In the genomic region with DNA sequence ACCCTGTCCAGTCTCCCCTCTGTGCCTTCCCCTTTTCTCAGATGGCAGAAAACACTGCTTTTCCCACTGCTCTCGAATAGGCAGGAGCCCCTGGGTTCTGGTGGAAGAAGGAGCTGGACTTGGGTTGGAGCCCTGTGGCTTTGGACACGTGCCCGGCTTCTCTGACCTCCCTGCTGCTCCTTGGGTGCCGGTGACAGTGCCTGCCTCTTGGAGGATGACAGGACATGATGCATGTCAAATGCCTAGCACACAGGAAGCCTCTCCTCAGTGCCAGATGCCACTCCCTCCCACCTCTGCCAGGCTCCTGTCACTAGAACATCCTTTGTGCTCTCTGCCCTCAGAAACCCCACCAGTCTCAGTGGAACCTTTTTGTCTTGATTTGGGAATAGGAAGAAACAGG, we compare ENCODE assay signal across 10 mouse cellular contexts. TPM values are rescaled to one million over a fixed set of nuclear protein-coding genes. Genes with fewer than 3 reads are reported as not detected.
A peak's percentile ranks its signal among the peaks of the same experiment; 100 is the strongest.
DNase-seq lines count a peak whose midpoint lies in the region; ATAC-seq and TF ChIP-seq lines count a peak whose summit lies in the region.
"Had no signal": no experiment of that assay in that cellular context is flagged by ENCODE, and none has a peak within 500 bp of the region (broad histone marks: within the 10 kb centered on the region; RNA-seq: fewer than 3 reads in every experiment).

No protein-coding gene starts in this region.

- no peak for TF ChIP-seq POLR2A in embryonic fibroblast, embryonic 13.5 days (IDR thresholded peaks at IDR 0.05; ENCODE audit: low read depth, low read length)

- no peaks in the 10 kb centered on the region for H3K9me3 ChIP-seq in forebrain, postnatal 0 days (ENCODE audit: low read length)
- no peaks in the 10 kb centered on the region; the same call in 1 of the 2 replicates for H3K9me3 ChIP-seq in forebrain, embryonic 13.5 days (replicated peaks)
- H3K9me3 ChIP-seq in midbrain, postnatal 0 days (ENCODE audit: low read length): no peaks in the 10 kb centered on the region
- no peaks in the 10 kb centered on the region for H3K9me3 ChIP-seq in midbrain, embryonic 13.5 days
- H3K9me3 ChIP-seq: hindbrain, embryonic 12.5 days had no signal

- TF ChIP-seq CTCF in forebrain, postnatal 0 days (IDR thresholded peaks at IDR 0.05; ENCODE audit: low read depth): no peak
- no peak for TF ChIP-seq CTCF in midbrain, postnatal 0 days (IDR thresholded peaks at IDR 0.05)
- no peak for TF ChIP-seq CTCF in embryonic fibroblast, embryonic 13.5 days (IDR thresholded peaks at IDR 0.05; ENCODE audit: borderline replicate concordance, insufficient read depth, low read length)

- H3K4me1 ChIP-seq in forebrain, postnatal 0 days (ENCODE audit: insufficient read depth): peaks cover 10% of the 10 kb centered on the region; the same call in 1 of the 2 replicates
- peaks cover 30% of the 10 kb centered on the region for H3K4me1 ChIP-seq in forebrain, embryonic 13.5 days
- H3K4me1 ChIP-seq in midbrain, postnatal 0 days (ENCODE audit: insufficient read depth, low read length): peaks cover 7% of the 10 kb centered on the region
- H3K4me1 ChIP-seq in midbrain, embryonic 13.5 days (replicated peaks): peaks cover 28% of the 10 kb centered on the region
- H3K4me1 ChIP-seq in embryonic fibroblast, embryonic 13.5 days (ENCODE audit: control insufficient read depth, insufficient read depth, low read length): peaks cover 20% of the 10 kb centered on the region; the same call in 1 of the 2 replicates

- 43% methylated on average over 4 of the region's 4 CpGs for WGBS in forebrain, postnatal 0 days
- WGBS in forebrain, embryonic 13.5 days: 43% methylated on average over 4 of the region's 4 CpGs
- WGBS in midbrain, postnatal 0 days: 36% methylated on average over 4 of the region's 4 CpGs
- 44% methylated on average over 4 of the region's 4 CpGs for WGBS in midbrain, embryonic 13.5 days

- no peak overlapping the region for H3K27ac ChIP-seq in forebrain, postnatal 0 days (ENCODE audit: low read depth, low read length)
- H3K27ac ChIP-seq in forebrain, embryonic 13.5 days: no peak overlapping the region
- H3K27ac ChIP-seq in midbrain, postnatal 0 days (ENCODE audit: low read depth, low read length): no peak overlapping the region
- no peak overlapping the region for H3K27ac ChIP-seq in midbrain, embryonic 13.5 days
- H3K27ac ChIP-seq in embryonic fibroblast, embryonic 13.5 days (ENCODE audit: insufficient read depth, low read length): no peak overlapping the region
- H3K27ac ChIP-seq: hindbrain, embryonic 12.5 days had no signal

- H3K27me3 ChIP-seq in forebrain, postnatal 0 days (ENCODE audit: insufficient read depth, low read length): no peaks in the 10 kb centered on the region
- H3K27me3 ChIP-seq in forebrain, embryonic 13.5 days: peaks cover 54% of the 10 kb centered on the region
- no peaks in the 10 kb centered on the region for H3K27me3 ChIP-seq in midbrain, postnatal 0 days (ENCODE audit: insufficient read depth, low read length)
- peaks cover 51% of the 10 kb centered on the region for H3K27me3 ChIP-seq in midbrain, embryonic 13.5 days

- ATAC-seq in forebrain, postnatal 0 days: no peak
- ATAC-seq in forebrain, embryonic 13.5 days: no peak
- no peak for ATAC-seq in midbrain, postnatal 0 days (ENCODE audit: low FRiP score)
- no peak for ATAC-seq in midbrain, embryonic 13.5 days
- ATAC-seq in megakaryocyte-erythroid progenitor cell, adult 5-6 weeks (replicated peaks; ENCODE audit: low FRiP score, low TSS enrichment, poor library complexity, severe bottlenecking): no peak
- no peak for ATAC-seq in frontal cortex, adult (ENCODE audit: low TSS enrichment)

- no peak for DNase-seq in forebrain, postnatal 0 days
- DNase-seq in midbrain, postnatal 0 days (ENCODE audit: low spot score): peak; percentile 37
- DNase-seq in thymus, postnatal 10 days (ENCODE audit: low spot score in 2 of 2): peak; percentile 23 to 29

- H3K4me2 ChIP-seq in forebrain, postnatal 0 days (ENCODE audit: low read depth): 0 out of 2 replicates have a peak overlapping the region, but pooled peaks have one; percentile 78
- H3K4me2 ChIP-seq in forebrain, embryonic 13.5 days: no peak overlapping the region
- peak overlapping the region; percentile 73 for H3K4me2 ChIP-seq in midbrain, postnatal 0 days (ENCODE audit: low read depth, low read length, poor library complexity, severe bottlenecking)
- H3K4me2 ChIP-seq in midbrain, embryonic 13.5 days (replicated peaks): no peak overlapping the region
- H3K4me2 ChIP-seq: hindbrain, embryonic 12.5 days had no signal

- no peaks in the 10 kb centered on the region for H3K36me3 ChIP-seq in forebrain, postnatal 0 days (ENCODE audit: insufficient read depth)
- no peaks in the 10 kb centered on the region for H3K36me3 ChIP-seq in forebrain, embryonic 13.5 days (ENCODE audit: poor library complexity, severe bottlenecking)
- H3K36me3 ChIP-seq in midbrain, postnatal 0 days (ENCODE audit: insufficient read depth, low read length): no peaks in the 10 kb centered on the region
- H3K36me3 ChIP-seq in midbrain, embryonic 13.5 days: no peaks in the 10 kb centered on the region
- H3K36me3 ChIP-seq: hindbrain, embryonic 12.5 days had no signal

- H3K4me3 ChIP-seq in forebrain, postnatal 0 days (ENCODE audit: low read depth, low read length): no peak overlapping the region
- H3K4me3 ChIP-seq in forebrain, embryonic 13.5 days: no peak overlapping the region
- H3K4me3 ChIP-seq in midbrain, postnatal 0 days (ENCODE audit: low read depth, low read length): peak overlapping the region; percentile 92; the same call in 1 of the 2 replicates
- no peak overlapping the region for H3K4me3 ChIP-seq in midbrain, embryonic 13.5 days (replicated peaks)
- H3K4me3 ChIP-seq in embryonic fibroblast, embryonic 13.5 days (ENCODE audit: insufficient read depth, low read length): peak overlapping the region; percentile 24
- H3K4me3 ChIP-seq: hindbrain, embryonic 12.5 days; megakaryocyte, embryonic 14.5 days had no signal

- 0 out of 2 replicates have a peak overlapping the region, but pooled peaks have one; percentile 10 for H3K9ac ChIP-seq in forebrain, postnatal 0 days
- H3K9ac ChIP-seq in forebrain, embryonic 13.5 days: no peak overlapping the region
- H3K9ac ChIP-seq in midbrain, postnatal 0 days (replicated peaks; ENCODE audit: low read length, poor library complexity, severe bottlenecking): no peak overlapping the region
- no peak overlapping the region for H3K9ac ChIP-seq in midbrain, embryonic 13.5 days (replicated peaks)
- H3K9ac ChIP-seq: hindbrain, embryonic 12.5 days had no signal

RNA-seq across cellular contexts. Expression of gene Arntl, which starts 3.2 kb away (rescaled TPM):
- total RNA-seq in forebrain, postnatal 0 days (2014; rRNA removed): 31.2 and 32.4 TPM in 2 replicates
- 18.3 and 20.7 TPM in 2 replicates for polyA plus RNA-seq in forebrain, postnatal 0 days (2015; fragmentation: Nextera tagmentation; extraction: Ambion mirVana)
- 9.5 and 10.1 TPM in 2 replicates for polyA plus RNA-seq in forebrain, embryonic 13.5 days (2015; fragmentation: Nextera tagmentation; extraction: Ambion mirVana)
- total RNA-seq in midbrain, postnatal 0 days (2014; rRNA removed): 27.3 and 29.7 TPM in 2 replicates
- polyA plus RNA-seq in midbrain, postnatal 0 days (2015; fragmentation: Nextera tagmentation; extraction: Ambion mirVana): 21.1 and 23.0 TPM in 2 replicates
- polyA plus RNA-seq in midbrain, embryonic 13.5 days (2015; fragmentation: Nextera tagmentation; extraction: Ambion mirVana): 9.4 and 12.0 TPM in 2 replicates
- polyA plus RNA-seq in embryonic fibroblast, embryonic 13.5 days (2011; ENCODE audit: insufficient read length, low read depth, missing spikeins): 24.4 and 27.8 TPM in 2 replicates
- 10.7 and 28.0 TPM in 2 replicates for total RNA-seq in megakaryocyte-erythroid progenitor cell, adult 5-6 weeks (2014; fragmentation: Nextera tagmentation)
- 7.5 and 8.2 TPM in 2 replicates for total RNA-seq in megakaryocyte-erythroid progenitor cell, adult 5-6 weeks (2017)

Comparison
In these comparisons a context has a peak if more than half of its experiments do, and no peak if none do; other contexts are left out.
1. H3K4me2 ChIP-seq: peak in forebrain, postnatal 0 days (single experiment) and midbrain, postnatal 0 days (single experiment); none in forebrain, embryonic 13.5 days (single experiment) and midbrain, embryonic 13.5 days (single experiment).
2. H3K4me3 ChIP-seq: peak in midbrain, postnatal 0 days (single experiment) and embryonic fibroblast, embryonic 13.5 days (single experiment); none in forebrain, postnatal 0 days (single experiment), forebrain, embryonic 13.5 days (single experiment) and midbrain, embryonic 13.5 days (single experiment).